Mouse (Mus musculus) lung, adult 2 months (tissue): ENCODE data around the gene Rdh19.

ENCODE experiments used
- CTCF ChIP-seq: fragments of 200-500 bp; IDR thresholded peaks from 2 replicates; pipeline ENCODE4 v1.5.1; 2011; ENCODE audit warnings: mild to moderate bottlenecking, low read length, control low read depth; ENCODE audit not compliant: insufficient read depth
- POLR2A ChIP-seq: fragments of 200-500 bp; IDR thresholded peaks from 2 replicates; pipeline ENCODE4 v1.6.1; 2011; ENCODE audit warnings: low read depth, mild to moderate bottlenecking, control low read depth, low read length, borderline replicate concordance; ENCODE audit errors: extremely low read depth

GRCm38 (mm10) chr10:127802236-127802635 lies 47.5 kb upstream of the Rdh19 start:
- no peak for TF ChIP-seq POLR2A
- TF ChIP-seq CTCF, result no peak
